Mouse (Mus musculus): ENCODE results near the gene Pfn4. TPM values are rescaled to one million over a fixed set of nuclear protein-coding genes. Genes with fewer than 3 reads are reported as not detected.
A peak's percentile ranks its signal among the peaks of the same experiment; 100 is the strongest.
"Not testable (repeated sequence)": the region's sequence is repeated elsewhere in the genome, so short reads cannot be mapped to it uniquely, and the experiment has no call there.

Gene Pfn4
- total and polyA plus RNA-seq, 2 experiments = 0.27 to 0.37 TPM

- DNase-seq (ENCODE audit: extremely low read depth, low read depth, low spot score) = no peak
- TF ChIP-seq CTCF (IDR thresholded peaks at IDR 0.05; ENCODE audit: low read depth, low read length) (no peak), POLR2A (IDR thresholded peaks at IDR 0.05; ENCODE audit: extremely low read depth, insufficient read depth, low read length) (no peak)
- Histone ChIP-seq H3K27me3 (ENCODE audit: control insufficient read depth, insufficient read depth, low read length) (no peaks in the 10 kb centered on the region), H3K4me3 (ENCODE audit: insufficient read depth, low read depth, low read length) (no peak overlapping the region), H3K79me2 (ENCODE audit: control insufficient read depth, insufficient read depth, low read length) (no peaks in the 10 kb centered on the region), H3K9ac (ENCODE audit: low read depth, low read length) (no peak overlapping the region), H3K36me3 (ENCODE audit: control insufficient read depth, insufficient read depth, low read length) (no peaks in the 10 kb centered on the region), H3K4me1 (ENCODE audit: control insufficient read depth, insufficient read depth, low read length) (no peaks in the 10 kb centered on the region), H3K27ac (replicated peaks; ENCODE audit: insufficient read depth, low read depth, low read length) (no peak overlapping the region)
- 100% methylated on average over 1 of the region's 1 CpGs for WGBS
Observed at GRCm38 (mm10) chr12:4781270-4781669, 12.4 kb downstream of the Pfn4 start.

DNA sequence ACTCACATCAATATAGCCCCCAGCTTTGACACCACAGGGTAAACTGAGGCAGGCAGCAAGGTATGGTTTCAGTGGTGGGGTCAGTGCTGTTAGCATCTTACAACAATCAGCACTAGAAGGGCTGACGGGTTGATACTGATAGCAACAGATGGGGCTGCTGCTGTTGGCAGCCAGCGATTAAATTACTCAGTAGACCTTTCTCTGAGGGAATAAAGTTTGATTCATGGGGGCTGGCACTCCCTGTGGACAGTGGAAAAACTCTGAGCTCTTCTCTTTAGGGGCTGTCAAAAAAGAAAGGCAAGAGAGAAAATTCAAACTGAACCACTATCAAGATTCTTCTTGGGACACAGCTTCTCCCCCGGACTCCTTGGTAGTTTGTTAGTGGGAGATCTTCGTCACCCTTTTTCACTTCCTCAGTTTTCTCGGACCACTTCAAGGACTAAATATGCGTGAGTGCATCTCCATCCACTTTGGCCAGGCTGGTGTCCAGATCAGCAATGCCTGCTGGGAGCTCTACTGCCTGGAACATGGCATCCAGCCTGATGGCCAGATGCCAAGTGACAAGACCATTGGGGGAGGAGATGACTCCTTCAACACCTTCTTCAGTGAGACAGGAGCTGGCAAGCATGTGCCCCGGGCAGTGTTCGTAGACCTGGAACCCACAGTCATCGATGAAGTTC is 13.0 kb downstream of the Pfn4 start:
- 83% methylated on average over 9 of the region's 9 CpGs for WGBS
- H3K36me3 ChIP-seq (ENCODE audit: control insufficient read depth, insufficient read depth, low read length); DNase-seq (ENCODE audit: extremely low read depth, low read depth, low spot score); H3K4me1 ChIP-seq (ENCODE audit: control insufficient read depth, insufficient read depth, low read length); H3K27me3 ChIP-seq (ENCODE audit: control insufficient read depth, insufficient read depth, low read length); H3K79me2 ChIP-seq (ENCODE audit: control insufficient read depth, insufficient read depth, low read length); H3K27ac ChIP-seq (replicated peaks; ENCODE audit: insufficient read depth, low read depth, low read length); H3K9ac ChIP-seq (ENCODE audit: low read depth, low read length); H3K4me3 ChIP-seq (ENCODE audit: insufficient read depth, low read depth, low read length): not testable (repeated sequence)

- no peak overlapping the region for H3K27ac ChIP-seq (replicated peaks; ENCODE audit: insufficient read depth, low read depth, low read length)
- DNase-seq (ENCODE audit: extremely low read depth, low read depth, low spot score) = no peak
- WGBS = 39% methylated on average over 5 of the region's 5 CpGs
- no peaks in the 10 kb centered on the region for H3K27me3 ChIP-seq (ENCODE audit: control insufficient read depth, insufficient read depth, low read length)
- H3K9ac ChIP-seq (ENCODE audit: low read depth, low read length) = no peak overlapping the region
- no peaks in the 10 kb centered on the region for H3K79me2 ChIP-seq (ENCODE audit: control insufficient read depth, insufficient read depth, low read length)
- no peak for TF ChIP-seq CTCF (IDR thresholded peaks at IDR 0.05; ENCODE audit: low read depth, low read length)
- no peak for TF ChIP-seq POLR2A (IDR thresholded peaks at IDR 0.05; ENCODE audit: extremely low read depth, insufficient read depth, low read length)
- H3K36me3 ChIP-seq (ENCODE audit: control insufficient read depth, insufficient read depth, low read length) = no peaks in the 10 kb centered on the region
- H3K4me3 ChIP-seq (ENCODE audit: insufficient read depth, low read depth, low read length) = no peak overlapping the region
- no peaks in the 10 kb centered on the region for H3K4me1 ChIP-seq (ENCODE audit: control insufficient read depth, insufficient read depth, low read length)
Observed at GRCm38 (mm10) chr12:4783598-4783997, 14.8 kb downstream of the Pfn4 start.

- WGBS = 78% methylated on average over 2 of the region's 2 CpGs
- no peaks in the 10 kb centered on the region for H3K27me3 ChIP-seq (ENCODE audit: control insufficient read depth, insufficient read depth, low read length)
- TF ChIP-seq POLR2A (IDR thresholded peaks at IDR 0.05; ENCODE audit: extremely low read depth, insufficient read depth, low read length) = no peak
- TF ChIP-seq CTCF (IDR thresholded peaks at IDR 0.05; ENCODE audit: low read depth, low read length) = no peak
- DNase-seq (ENCODE audit: extremely low read depth, low read depth, low spot score) = no peak
- H3K36me3 ChIP-seq (ENCODE audit: control insufficient read depth, insufficient read depth, low read length) = no peaks in the 10 kb centered on the region
- no peaks in the 10 kb centered on the region for H3K4me1 ChIP-seq (ENCODE audit: control insufficient read depth, insufficient read depth, low read length)
- H3K79me2 ChIP-seq (ENCODE audit: control insufficient read depth, insufficient read depth, low read length) = no peaks in the 10 kb centered on the region
- H3K4me3 ChIP-seq (ENCODE audit: insufficient read depth, low read depth, low read length) = no peak overlapping the region
- H3K9ac ChIP-seq (ENCODE audit: low read depth, low read length) = no peak overlapping the region
- H3K27ac ChIP-seq (replicated peaks; ENCODE audit: insufficient read depth, low read depth, low read length) = no peak overlapping the region
Observed at GRCm38 (mm10) chr12:4784466-4784865, 15.6 kb downstream of the Pfn4 start.

- not testable (repeated sequence) for DNase-seq (ENCODE audit: extremely low read depth, low read depth, low spot score); H3K79me2 ChIP-seq (ENCODE audit: control insufficient read depth, insufficient read depth, low read length); H3K4me3 ChIP-seq (ENCODE audit: insufficient read depth, low read depth, low read length); H3K27ac ChIP-seq (replicated peaks; ENCODE audit: insufficient read depth, low read depth, low read length); H3K4me1 ChIP-seq (ENCODE audit: control insufficient read depth, insufficient read depth, low read length); H3K36me3 ChIP-seq (ENCODE audit: control insufficient read depth, insufficient read depth, low read length); H3K9ac ChIP-seq (ENCODE audit: low read depth, low read length); H3K27me3 ChIP-seq (ENCODE audit: control insufficient read depth, insufficient read depth, low read length)
- WGBS = 92% methylated on average over 25 of the region's 25 CpGs
Observed at GRCm38 (mm10) chr12:4788128-4788527, 19.3 kb downstream of the Pfn4 start.

DNA sequence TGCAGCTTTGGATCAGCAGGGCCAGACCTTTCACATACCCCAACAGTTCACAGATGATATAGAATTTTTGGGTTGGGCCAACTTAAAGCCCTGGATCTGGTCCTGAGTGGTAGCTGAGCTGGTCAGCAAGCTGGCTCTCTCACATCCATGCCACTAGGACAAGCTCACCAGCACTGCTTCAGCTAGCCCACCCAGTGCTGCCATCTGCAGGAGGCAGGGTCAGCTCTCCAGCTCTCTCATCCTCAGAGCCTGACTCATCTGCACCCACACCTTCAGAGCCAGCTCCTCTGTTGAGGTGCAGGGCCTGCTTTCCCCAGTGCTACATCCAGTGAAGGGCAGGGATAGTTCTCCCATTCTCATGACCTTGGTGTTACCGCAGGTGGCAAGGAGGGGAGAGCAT is 24.9 kb downstream of the Pfn4 start:
- Histone ChIP-seq H3K27ac (replicated peaks; ENCODE audit: insufficient read depth, low read depth, low read length) (no peak overlapping the region), H3K36me3 (ENCODE audit: control insufficient read depth, insufficient read depth, low read length) (no peaks in the 10 kb centered on the region), H3K27me3 (ENCODE audit: control insufficient read depth, insufficient read depth, low read length) (no peaks in the 10 kb centered on the region), H3K4me3 (ENCODE audit: insufficient read depth, low read depth, low read length) (no peak overlapping the region), H3K79me2 (ENCODE audit: control insufficient read depth, insufficient read depth, low read length) (no peaks in the 10 kb centered on the region), H3K9ac (ENCODE audit: low read depth, low read length) (no peak overlapping the region), H3K4me1 (ENCODE audit: control insufficient read depth, insufficient read depth, low read length) (no peaks in the 10 kb centered on the region)
- DNase-seq (ENCODE audit: extremely low read depth, low read depth, low spot score) = no peak
- WGBS = 64% methylated on average over 1 of the region's 1 CpGs
- TF ChIP-seq POLR2A (IDR thresholded peaks at IDR 0.05; ENCODE audit: extremely low read depth, insufficient read depth, low read length) (no peak), CTCF (IDR thresholded peaks at IDR 0.05; ENCODE audit: low read depth, low read length) (peak; percentile 57)

GRCm38 (mm10) chr12:4797471-4797870 is 28.6 kb downstream of the Pfn4 start:
- H3K9ac ChIP-seq (ENCODE audit: low read depth, low read length); H3K27ac ChIP-seq (replicated peaks; ENCODE audit: insufficient read depth, low read depth, low read length); H3K4me3 ChIP-seq (ENCODE audit: insufficient read depth, low read depth, low read length); DNase-seq (ENCODE audit: extremely low read depth, low read depth, low spot score); H3K4me1 ChIP-seq (ENCODE audit: control insufficient read depth, insufficient read depth, low read length); H3K36me3 ChIP-seq (ENCODE audit: control insufficient read depth, insufficient read depth, low read length); H3K79me2 ChIP-seq (ENCODE audit: control insufficient read depth, insufficient read depth, low read length); H3K27me3 ChIP-seq (ENCODE audit: control insufficient read depth, insufficient read depth, low read length): not testable (repeated sequence)
- WGBS = 81% methylated on average over 6 of the region's 6 CpGs

All from liver, adult 2 months (tissue).